Mouse (Mus musculus): ENCODE data around the gene Actbl2. TPM values are rescaled to one million over a fixed set of nuclear protein-coding genes. Genes with fewer than 3 reads are reported as not detected.

Actbl2 gene
- polyA plus RNA-seq, 1 experiment from 2014 or later, result not detected

- Histone ChIP-seq H3K4me2 (ENCODE audit: low read length) (no peak overlapping the region), H3K27me3 (replicated peaks; ENCODE audit: control insufficient read depth, insufficient read depth, low read length) (no peaks in the 10 kb centered on the region), H3K36me3 (ENCODE audit: control insufficient read depth, insufficient read depth, low read length) (no peaks in the 10 kb centered on the region), H3K9ac (ENCODE audit: low read depth, low read length) (no peak overlapping the region), H3K9me3 (ENCODE audit: control insufficient read depth, low read length) (no peaks in the 10 kb centered on the region), H3K4me3 (ENCODE audit: low read length) (no peak overlapping the region), H3K27ac (ENCODE audit: low read depth, low read length) (no peak overlapping the region), H3K4me1 (ENCODE audit: control insufficient read depth, insufficient read depth, low read depth, low read length) (no peaks in the 10 kb centered on the region)
- ATAC-seq, result no peak
- WGBS, result 74% methylated on average over 3 of the region's 3 CpGs
Measured at GRCm38 (mm10) chr13:111263758-111264157, 8.9 kb downstream of the Actbl2 start.

- no peak overlapping the region for H3K9ac ChIP-seq (ENCODE audit: low read depth, low read length)
- H3K27me3 ChIP-seq (replicated peaks; ENCODE audit: control insufficient read depth, insufficient read depth, low read length), result no peaks in the 10 kb centered on the region
- H3K9me3 ChIP-seq (ENCODE audit: control insufficient read depth, low read length), result no peaks in the 10 kb centered on the region
- no peaks in the 10 kb centered on the region for H3K36me3 ChIP-seq (ENCODE audit: control insufficient read depth, insufficient read depth, low read length)
- no peak overlapping the region for H3K4me2 ChIP-seq (ENCODE audit: low read length)
- 60% methylated on average over 4 of the region's 4 CpGs for WGBS
- no peak overlapping the region for H3K27ac ChIP-seq (ENCODE audit: low read depth, low read length)
- no peak for ATAC-seq
- H3K4me3 ChIP-seq (ENCODE audit: low read length), result no peak overlapping the region
- no peaks in the 10 kb centered on the region for H3K4me1 ChIP-seq (ENCODE audit: control insufficient read depth, insufficient read depth, low read depth, low read length)
Measured at GRCm38 (mm10) chr13:111265231-111266000, 10.6 kb downstream of the Actbl2 start.

- no peak overlapping the region for H3K4me3 ChIP-seq (ENCODE audit: low read length)
- H3K27me3 ChIP-seq (replicated peaks; ENCODE audit: control insufficient read depth, insufficient read depth, low read length), result no peaks in the 10 kb centered on the region
- 63% methylated on average over 5 of the region's 5 CpGs for WGBS
- H3K4me2 ChIP-seq (ENCODE audit: low read length), result no peak overlapping the region
- no peak overlapping the region for H3K9ac ChIP-seq (ENCODE audit: low read depth, low read length)
- H3K36me3 ChIP-seq (ENCODE audit: control insufficient read depth, insufficient read depth, low read length), result no peaks in the 10 kb centered on the region
- H3K4me1 ChIP-seq (ENCODE audit: control insufficient read depth, insufficient read depth, low read depth, low read length), result no peaks in the 10 kb centered on the region
- no peak overlapping the region for H3K27ac ChIP-seq (ENCODE audit: low read depth, low read length)
- no peaks in the 10 kb centered on the region for H3K9me3 ChIP-seq (ENCODE audit: control insufficient read depth, low read length)
- no peak for ATAC-seq
Measured at GRCm38 (mm10) chr13:111266855-111267254, 12.0 kb downstream of the Actbl2 start.

- ATAC-seq, result no peak
- WGBS, result 85% methylated on average over 5 of the region's 5 CpGs
- Histone ChIP-seq H3K27me3 (replicated peaks; ENCODE audit: control insufficient read depth, insufficient read depth, low read length) (no peaks in the 10 kb centered on the region), H3K4me3 (ENCODE audit: low read length) (no peak overlapping the region), H3K9me3 (ENCODE audit: control insufficient read depth, low read length) (no peaks in the 10 kb centered on the region), H3K4me1 (ENCODE audit: control insufficient read depth, insufficient read depth, low read depth, low read length) (no peaks in the 10 kb centered on the region), H3K36me3 (ENCODE audit: control insufficient read depth, insufficient read depth, low read length) (no peaks in the 10 kb centered on the region), H3K4me2 (ENCODE audit: low read length) (no peak overlapping the region), H3K9ac (ENCODE audit: low read depth, low read length) (no peak overlapping the region), H3K27ac (ENCODE audit: low read depth, low read length) (no peak overlapping the region)
Measured at GRCm38 (mm10) chr13:111268992-111269391, 14.2 kb downstream of the Actbl2 start.

GRCm38 (mm10) chr13:111269789-111270335, 15.0 kb downstream of the Actbl2 start:
- no peak overlapping the region for H3K27ac ChIP-seq (ENCODE audit: low read depth, low read length)
- H3K27me3 ChIP-seq (replicated peaks; ENCODE audit: control insufficient read depth, insufficient read depth, low read length), result no peaks in the 10 kb centered on the region
- no peaks in the 10 kb centered on the region for H3K9me3 ChIP-seq (ENCODE audit: control insufficient read depth, low read length)
- H3K36me3 ChIP-seq (ENCODE audit: control insufficient read depth, insufficient read depth, low read length), result no peaks in the 10 kb centered on the region
- H3K9ac ChIP-seq (ENCODE audit: low read depth, low read length), result no peak overlapping the region
- no peak for ATAC-seq
- WGBS, result 89% methylated on average over 13 of the region's 13 CpGs
- H3K4me1 ChIP-seq (ENCODE audit: control insufficient read depth, insufficient read depth, low read depth, low read length), result no peaks in the 10 kb centered on the region
- H3K4me3 ChIP-seq (ENCODE audit: low read length), result no peak overlapping the region
- no peak overlapping the region for H3K4me2 ChIP-seq (ENCODE audit: low read length)

- no peak for ATAC-seq
- 63% methylated on average over 8 of the region's 8 CpGs for WGBS
- no peak overlapping the region for H3K4me2 ChIP-seq (ENCODE audit: low read length)
- H3K36me3 ChIP-seq (ENCODE audit: control insufficient read depth, insufficient read depth, low read length), result no peaks in the 10 kb centered on the region
- no peaks in the 10 kb centered on the region for H3K27me3 ChIP-seq (replicated peaks; ENCODE audit: control insufficient read depth, insufficient read depth, low read length)
- H3K4me3 ChIP-seq (ENCODE audit: low read length), result no peak overlapping the region
- no peaks in the 10 kb centered on the region for H3K9me3 ChIP-seq (ENCODE audit: control insufficient read depth, low read length)
- H3K9ac ChIP-seq (ENCODE audit: low read depth, low read length), result no peak overlapping the region
- no peak overlapping the region for H3K27ac ChIP-seq (ENCODE audit: low read depth, low read length)
- no peaks in the 10 kb centered on the region for H3K4me1 ChIP-seq (ENCODE audit: control insufficient read depth, insufficient read depth, low read depth, low read length)
Measured at GRCm38 (mm10) chr13:111271868-111272267, 17.1 kb downstream of the Actbl2 start.

GRCm38 (mm10) chr13:111286461-111287385, 31.9 kb downstream of the Actbl2 start:
- ATAC-seq, result no peak
- Histone ChIP-seq H3K27ac (ENCODE audit: low read depth, low read length) (no peak overlapping the region), H3K9ac (ENCODE audit: low read depth, low read length) (no peak overlapping the region), H3K4me3 (ENCODE audit: low read length) (no peak overlapping the region), H3K36me3 (ENCODE audit: control insufficient read depth, insufficient read depth, low read length) (no peaks in the 10 kb centered on the region), H3K4me1 (ENCODE audit: control insufficient read depth, insufficient read depth, low read depth, low read length) (no peaks in the 10 kb centered on the region; the same call in 1 of the 2 replicates), H3K9me3 (ENCODE audit: control insufficient read depth, low read length) (peaks cover 2% of the 10 kb centered on the region; the same call in 1 of the 2 replicates), H3K4me2 (ENCODE audit: low read length) (no peak overlapping the region), H3K27me3 (replicated peaks; ENCODE audit: control insufficient read depth, insufficient read depth, low read length) (no peaks in the 10 kb centered on the region)
- 83% methylated on average over 10 of the region's 10 CpGs for WGBS

- WGBS, result 73% methylated on average over 17 of the region's 17 CpGs
- no peak overlapping the region for H3K9ac ChIP-seq (ENCODE audit: low read depth, low read length)
- ATAC-seq, result no peak
- peaks cover 2% of the 10 kb centered on the region; the same call in 1 of the 2 replicates for H3K9me3 ChIP-seq (ENCODE audit: control insufficient read depth, low read length)
- H3K4me1 ChIP-seq (ENCODE audit: control insufficient read depth, insufficient read depth, low read depth, low read length), result no peaks in the 10 kb centered on the region; the same call in 1 of the 2 replicates
- no peaks in the 10 kb centered on the region for H3K36me3 ChIP-seq (ENCODE audit: control insufficient read depth, insufficient read depth, low read length)
- peak overlapping the region; percentile 71 for H3K27ac ChIP-seq (ENCODE audit: low read depth, low read length)
- no peak overlapping the region for H3K4me2 ChIP-seq (ENCODE audit: low read length)
- H3K27me3 ChIP-seq (replicated peaks; ENCODE audit: control insufficient read depth, insufficient read depth, low read length), result no peaks in the 10 kb centered on the region
- H3K4me3 ChIP-seq (ENCODE audit: low read length), result no peak overlapping the region
Measured at GRCm38 (mm10) chr13:111291161-111291957, 36.5 kb downstream of the Actbl2 start.

All from hindbrain, embryonic 16.5 days (tissue).